Mouse (Mus musculus): Measurements from ENCODE around the gene Aurkc. TPM values are rescaled to one million over a fixed set of nuclear protein-coding genes. Genes with fewer than 3 reads are reported as not detected.
"Not testable (repeated sequence)": the region's sequence is repeated elsewhere in the genome, so short reads cannot be mapped to it uniquely, and the experiment has no call there.

Aurkc gene
- polyA plus RNA-seq (2016; fragmentation: Nextera tagmentation; extraction: Ambion mirVana), result 0.35 TPM in 1 of 2 replicates, not detected in the other

GRCm38 (mm10) chr7:6995251-6995650 is at the start of gene Aurkc:
Gene Aurkc (plus strand): TSS chr7:6995300.
- WGBS, result 84% methylated on average over 11 of the region's 11 CpGs
- H3K4me1 ChIP-seq; H3K36me3 ChIP-seq; H3K27ac ChIP-seq; DNase-seq (ENCODE audit: low spot score); H3K4me3 ChIP-seq; H3K9me3 ChIP-seq (replicated peaks); H3K27me3 ChIP-seq (ENCODE audit: low read depth, poor library complexity, severe bottlenecking): not testable (repeated sequence)

GRCm38 (mm10) chr7:6948061-6948460 is 47.0 kb upstream of the Aurkc start:
- H3K36me3 ChIP-seq; H3K27me3 ChIP-seq (ENCODE audit: low read depth, poor library complexity, severe bottlenecking); DNase-seq (ENCODE audit: low spot score); H3K9me3 ChIP-seq (replicated peaks); H3K4me1 ChIP-seq; H3K4me3 ChIP-seq; H3K27ac ChIP-seq: not testable (repeated sequence)
- 93% methylated on average over 20 of the region's 20 CpGs for WGBS

GRCm38 (mm10) chr7:6956576-6956975 is 38.5 kb upstream of the Aurkc start:
- Histone ChIP-seq H3K36me3 (no peaks in the 10 kb centered on the region), H3K4me1 (no peaks in the 10 kb centered on the region), H3K9me3 (replicated peaks) (no peaks in the 10 kb centered on the region), H3K27me3 (ENCODE audit: low read depth, poor library complexity, severe bottlenecking) (no peaks in the 10 kb centered on the region), H3K27ac (no peak overlapping the region), H3K4me3 (no peak overlapping the region)
- DNase-seq (ENCODE audit: low spot score), result no peak
- WGBS, result 82% methylated on average over 4 of the region's 4 CpGs

GRCm38 (mm10) chr7:6958574-6958973 is 36.5 kb upstream of the Aurkc start:
- Histone ChIP-seq H3K27me3 (ENCODE audit: low read depth, poor library complexity, severe bottlenecking) (no peaks in the 10 kb centered on the region), H3K4me1 (no peaks in the 10 kb centered on the region), H3K9me3 (replicated peaks) (no peaks in the 10 kb centered on the region), H3K36me3 (no peaks in the 10 kb centered on the region), H3K4me3 (no peak overlapping the region), H3K27ac (no peak overlapping the region)
- no peak for DNase-seq (ENCODE audit: low spot score)
- WGBS, result 97% methylated on average over 1 of the region's 1 CpGs

GRCm38 (mm10) chr7:6973566-6973965 is 21.5 kb upstream of the Aurkc start:
- no peaks in the 10 kb centered on the region for H3K36me3 ChIP-seq
- no peak overlapping the region for H3K4me3 ChIP-seq
- H3K27ac ChIP-seq, result no peak overlapping the region
- DNase-seq (ENCODE audit: low spot score), result no peak
- no peaks in the 10 kb centered on the region for H3K27me3 ChIP-seq (ENCODE audit: low read depth, poor library complexity, severe bottlenecking)
- WGBS, result 75% methylated on average over 1 of the region's 1 CpGs
- no peaks in the 10 kb centered on the region for H3K9me3 ChIP-seq (replicated peaks)
- no peaks in the 10 kb centered on the region for H3K4me1 ChIP-seq

- Histone ChIP-seq H3K4me3 (no peak overlapping the region), H3K9me3 (replicated peaks) (no peaks in the 10 kb centered on the region), H3K36me3 (no peaks in the 10 kb centered on the region), H3K27me3 (ENCODE audit: low read depth, poor library complexity, severe bottlenecking) (no peaks in the 10 kb centered on the region), H3K27ac (no peak overlapping the region), H3K4me1 (no peaks in the 10 kb centered on the region)
- no peak for DNase-seq (ENCODE audit: low spot score)
- WGBS, result 92% methylated on average over 19 of the region's 19 CpGs
Observed at GRCm38 (mm10) chr7:6976890-6977289, 18.2 kb upstream of the Aurkc start.

GRCm38 (mm10) chr7:6998914-6999313 is 3.8 kb downstream of the Aurkc start:
- not testable (repeated sequence) for H3K4me1 ChIP-seq; H3K4me3 ChIP-seq; H3K27me3 ChIP-seq (ENCODE audit: low read depth, poor library complexity, severe bottlenecking); H3K27ac ChIP-seq; H3K9me3 ChIP-seq (replicated peaks); H3K36me3 ChIP-seq; DNase-seq (ENCODE audit: low spot score)
- 58% methylated on average over 3 of the region's 3 CpGs for WGBS

GRCm38 (mm10) chr7:7005441-7005840 is 10.3 kb downstream of the Aurkc start:
- H3K27me3 ChIP-seq (ENCODE audit: low read depth, poor library complexity, severe bottlenecking); H3K36me3 ChIP-seq; H3K4me3 ChIP-seq; H3K4me1 ChIP-seq; H3K9me3 ChIP-seq (replicated peaks); H3K27ac ChIP-seq; DNase-seq (ENCODE audit: low spot score): not testable (repeated sequence)
- WGBS, result 88% methylated on average over 5 of the region's 5 CpGs

GRCm38 (mm10) chr7:7027445-7027844 is 32.3 kb downstream of the Aurkc start:
- Histone ChIP-seq H3K9me3 (replicated peaks) (no peaks in the 10 kb centered on the region; the same call in 1 of the 2 replicates), H3K36me3 (no peaks in the 10 kb centered on the region), H3K27ac (no peak overlapping the region), H3K4me3 (no peak overlapping the region), H3K4me1 (no peaks in the 10 kb centered on the region), H3K27me3 (ENCODE audit: low read depth, poor library complexity, severe bottlenecking) (no peaks in the 10 kb centered on the region)
- DNase-seq (ENCODE audit: low spot score), result no peak

GRCm38 (mm10) chr7:7049659-7050320 is 54.7 kb downstream of the Aurkc start:
- 55% methylated on average over 7 of the region's 7 CpGs for WGBS

More at GRCm38 (mm10) chr7:7049659-7050320, 54.7 kb downstream of the Aurkc start:
- not testable (repeated sequence) for H3K4me3 ChIP-seq; H3K27ac ChIP-seq; H3K27me3 ChIP-seq (ENCODE audit: low read depth, poor library complexity, severe bottlenecking); DNase-seq (ENCODE audit: low spot score); H3K4me1 ChIP-seq; H3K9me3 ChIP-seq (replicated peaks); H3K36me3 ChIP-seq

Other genes with a start within 250 kb of the Aurkc start
- gene Zfp954, start 126.2 kb downstream of the Aurkc start, polyA plus RNA-seq (2016; fragmentation: Nextera tagmentation; extraction: Ambion mirVana), result 11.3 and 13.5 TPM in 2 replicates
- gene Zfp773, start 141.5 kb downstream of the Aurkc start, polyA plus RNA-seq (2016; fragmentation: Nextera tagmentation; extraction: Ambion mirVana), result 3.1 and 4.1 TPM in 2 replicates
- gene Zfp418, start 176.0 kb downstream of the Aurkc start, polyA plus RNA-seq (2016; fragmentation: Nextera tagmentation; extraction: Ambion mirVana), result 3.1 and 4.2 TPM in 2 replicates
- gene Zfp772, start 214.7 kb downstream of the Aurkc start, polyA plus RNA-seq (2016; fragmentation: Nextera tagmentation; extraction: Ambion mirVana), result 10.0 and 10.4 TPM in 2 replicates

All from limb, embryonic 10.5 days (tissue).